Mouse (Mus musculus): Measurements from ENCODE around the gene Crybg1. TPM values are rescaled to one million over a fixed set of nuclear protein-coding genes. Genes with fewer than 3 reads are reported as not detected.
"Not testable (repeated sequence)": the region's sequence is repeated elsewhere in the genome, so short reads cannot be mapped to it uniquely, and the experiment has no call there.

Crybg1 gene
- polyA plus RNA-seq, 1 experiment from 2014 or later = 0.21 TPM

DNA sequence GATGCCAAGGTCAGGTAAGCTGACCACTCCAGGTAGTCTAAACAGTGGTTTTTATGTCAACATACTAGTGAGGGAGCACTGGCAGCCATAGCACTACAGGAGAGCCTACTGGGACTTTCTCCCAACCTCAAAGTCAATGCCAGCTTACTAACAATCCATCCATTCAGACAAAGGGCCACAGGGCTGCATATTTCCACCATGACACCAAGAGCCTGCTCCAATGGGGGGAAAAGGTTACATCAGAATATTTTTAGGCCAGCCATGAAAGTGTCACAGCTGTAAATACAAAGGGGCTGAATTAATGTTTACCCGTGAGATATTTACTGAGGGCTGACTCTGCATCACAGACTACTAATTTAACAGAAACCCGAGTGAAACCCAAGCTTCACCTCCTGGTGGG is 175.4 kb downstream of the Crybg1 start:
- H3K4me1 ChIP-seq (replicated peaks; ENCODE audit: control insufficient read depth, insufficient read depth, low read length) = no peaks in the 10 kb centered on the region
- H3K9me3 ChIP-seq (ENCODE audit: control insufficient read depth, low read length) = no peaks in the 10 kb centered on the region
- no peak overlapping the region for H3K4me2 ChIP-seq (replicated peaks)
- no peak overlapping the region for H3K4me3 ChIP-seq (replicated peaks; ENCODE audit: low read length)
- no peak overlapping the region for H3K27ac ChIP-seq
- H3K9ac ChIP-seq = no peak overlapping the region
- no peak for ATAC-seq (ENCODE audit: low FRiP score)
- WGBS = 33% methylated on average over 2 of the region's 2 CpGs
- H3K27me3 ChIP-seq (ENCODE audit: control insufficient read depth, insufficient read depth, low read length) = no peaks in the 10 kb centered on the region
- no peak for DNase-seq (ENCODE audit: low spot score)
- no peaks in the 10 kb centered on the region for H3K36me3 ChIP-seq (replicated peaks; ENCODE audit: control insufficient read depth, insufficient read depth)

DNA sequence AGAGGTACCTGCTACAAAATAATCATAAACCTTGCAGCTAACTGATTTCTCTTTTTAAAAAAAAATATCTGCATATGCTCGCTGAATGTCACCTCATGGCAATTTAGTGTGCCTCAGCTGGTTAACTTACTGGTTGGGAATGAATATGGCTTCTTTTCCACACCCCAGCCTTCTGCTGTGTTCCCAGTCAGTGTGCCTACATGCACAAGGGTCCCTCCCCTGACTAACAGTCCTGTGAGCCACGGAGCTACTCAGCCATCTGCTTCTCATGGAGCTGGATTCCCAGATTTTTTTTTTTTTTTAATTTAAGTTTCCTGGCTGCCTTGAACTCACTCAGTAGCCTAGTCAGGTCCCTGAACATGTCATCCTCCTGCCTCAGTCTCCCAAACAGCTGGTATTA is 183.7 kb downstream of the Crybg1 start:
- ATAC-seq (ENCODE audit: low FRiP score) (no peak), DNase-seq (ENCODE audit: low spot score) (no peak)
- Histone ChIP-seq H3K9me3 (ENCODE audit: control insufficient read depth, low read length) (no peaks in the 10 kb centered on the region), H3K27ac (no peak overlapping the region), H3K4me2 (replicated peaks) (no peak overlapping the region), H3K4me3 (replicated peaks; ENCODE audit: low read length) (no peak overlapping the region), H3K9ac (no peak overlapping the region), H3K36me3 (replicated peaks; ENCODE audit: control insufficient read depth, insufficient read depth) (no peaks in the 10 kb centered on the region), H3K4me1 (replicated peaks; ENCODE audit: control insufficient read depth, insufficient read depth, low read length) (no peaks in the 10 kb centered on the region), H3K27me3 (ENCODE audit: control insufficient read depth, insufficient read depth, low read length) (no peaks in the 10 kb centered on the region)
- 61% methylated on average over 2 of the region's 2 CpGs for WGBS

DNA sequence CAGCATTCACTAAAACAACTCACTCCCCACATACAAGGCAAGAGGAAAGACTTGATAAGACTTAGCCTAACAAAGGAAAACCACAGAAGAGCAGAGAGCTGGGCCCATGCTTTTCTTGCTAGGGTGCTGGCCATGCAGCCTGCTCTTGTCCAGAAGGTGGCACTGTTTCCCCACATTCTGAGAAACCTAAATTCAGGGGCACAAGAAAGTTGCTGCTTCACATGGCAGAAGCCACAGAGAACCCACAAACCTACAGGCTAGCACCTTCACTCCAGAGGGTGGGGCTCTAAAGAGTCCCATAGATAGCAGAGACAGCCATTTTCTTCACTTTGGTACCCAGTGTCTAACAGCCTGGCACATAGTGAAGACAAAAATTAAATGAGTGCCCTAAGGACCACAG is 194.7 kb downstream of the Crybg1 start:
- no peak overlapping the region for H3K4me2 ChIP-seq (replicated peaks)
- no peaks in the 10 kb centered on the region for H3K9me3 ChIP-seq (ENCODE audit: control insufficient read depth, low read length)
- H3K4me1 ChIP-seq (replicated peaks; ENCODE audit: control insufficient read depth, insufficient read depth, low read length) = no peaks in the 10 kb centered on the region
- no peak overlapping the region for H3K9ac ChIP-seq
- no peaks in the 10 kb centered on the region for H3K27me3 ChIP-seq (ENCODE audit: control insufficient read depth, insufficient read depth, low read length)
- no peak overlapping the region for H3K4me3 ChIP-seq (replicated peaks; ENCODE audit: low read length)
- no peaks in the 10 kb centered on the region for H3K36me3 ChIP-seq (replicated peaks; ENCODE audit: control insufficient read depth, insufficient read depth)
- peak; percentile 66; the same call in 1 of the 2 replicates for ATAC-seq (ENCODE audit: low FRiP score)
- DNase-seq (ENCODE audit: low spot score) = peak; percentile 90
- no peak overlapping the region for H3K27ac ChIP-seq

DNA sequence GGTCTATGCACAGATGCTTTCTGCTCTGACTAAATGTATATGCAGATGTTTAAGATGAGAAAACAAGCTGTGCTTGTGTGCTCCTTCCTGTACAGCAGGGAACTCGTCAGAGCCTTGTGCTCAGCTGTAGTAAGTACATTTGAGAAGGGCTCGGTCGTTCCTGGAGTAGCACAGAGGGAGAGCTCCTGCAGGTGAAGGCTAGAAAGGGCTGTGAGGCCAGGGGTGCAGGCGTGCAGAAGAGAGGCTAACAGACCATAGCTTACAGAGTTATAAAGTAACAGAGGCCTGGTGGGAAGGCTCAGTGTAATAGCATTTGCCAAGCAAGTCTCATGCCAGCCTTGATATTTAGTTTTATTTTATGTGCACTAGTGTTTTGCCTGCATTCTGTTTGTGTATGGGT is 203.2 kb downstream of the Crybg1 start:
- H3K27ac ChIP-seq = no peak overlapping the region
- WGBS = 81% methylated on average over 4 of the region's 4 CpGs
- no peak for ATAC-seq (ENCODE audit: low FRiP score)

DNA sequence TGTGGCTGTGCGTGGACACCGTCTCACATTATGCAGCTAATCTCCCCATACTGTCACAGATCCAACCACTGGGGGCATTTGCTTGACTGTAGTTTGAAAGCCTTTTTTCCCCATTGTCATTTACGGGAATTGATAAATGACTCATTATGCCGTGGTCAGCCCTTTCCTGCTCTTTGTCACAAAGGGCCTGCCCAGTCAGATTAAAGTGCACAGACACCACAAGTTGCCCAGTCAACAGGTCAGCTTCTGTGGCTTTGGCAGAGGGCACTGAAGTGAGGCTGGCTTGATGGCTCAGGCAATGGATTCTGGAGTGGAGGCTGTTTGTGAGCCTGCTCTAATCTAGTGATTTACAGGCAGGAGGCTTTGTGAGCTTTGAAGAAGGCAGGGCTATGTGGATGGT is 204.9 kb downstream of the Crybg1 start:
- Histone ChIP-seq H3K4me2 (replicated peaks) (no peak overlapping the region), H3K4me3 (replicated peaks; ENCODE audit: low read length) (no peak overlapping the region), H3K36me3 (replicated peaks; ENCODE audit: control insufficient read depth, insufficient read depth) (peaks cover 9% of the 10 kb centered on the region), H3K27me3 (ENCODE audit: control insufficient read depth, insufficient read depth, low read length) (no peaks in the 10 kb centered on the region), H3K4me1 (replicated peaks; ENCODE audit: control insufficient read depth, insufficient read depth, low read length) (0 out of 2 replicates have a peak, but pooled peaks cover 7% of the 10 kb centered on the region), H3K9ac (no peak overlapping the region), H3K9me3 (ENCODE audit: control insufficient read depth, low read length) (no peaks in the 10 kb centered on the region), H3K27ac (no peak overlapping the region)
- no peak for ATAC-seq (ENCODE audit: low FRiP score)
- DNase-seq (ENCODE audit: low spot score) = no peak
- 27% methylated on average over 4 of the region's 4 CpGs for WGBS

More for the DNA sequence above, 203.2 kb downstream of the Crybg1 start:
- Histone ChIP-seq H3K4me3 (replicated peaks; ENCODE audit: low read length) (no peak overlapping the region), H3K4me2 (replicated peaks) (no peak overlapping the region), H3K36me3 (replicated peaks; ENCODE audit: control insufficient read depth, insufficient read depth) (peaks cover 9% of the 10 kb centered on the region), H3K4me1 (replicated peaks; ENCODE audit: control insufficient read depth, insufficient read depth, low read length) (0 out of 2 replicates have a peak, but pooled peaks cover 7% of the 10 kb centered on the region), H3K9ac (no peak overlapping the region), H3K9me3 (ENCODE audit: control insufficient read depth, low read length) (no peaks in the 10 kb centered on the region), H3K27me3 (ENCODE audit: control insufficient read depth, insufficient read depth, low read length) (no peaks in the 10 kb centered on the region)
- DNase-seq (ENCODE audit: low spot score) = no peak

DNA sequence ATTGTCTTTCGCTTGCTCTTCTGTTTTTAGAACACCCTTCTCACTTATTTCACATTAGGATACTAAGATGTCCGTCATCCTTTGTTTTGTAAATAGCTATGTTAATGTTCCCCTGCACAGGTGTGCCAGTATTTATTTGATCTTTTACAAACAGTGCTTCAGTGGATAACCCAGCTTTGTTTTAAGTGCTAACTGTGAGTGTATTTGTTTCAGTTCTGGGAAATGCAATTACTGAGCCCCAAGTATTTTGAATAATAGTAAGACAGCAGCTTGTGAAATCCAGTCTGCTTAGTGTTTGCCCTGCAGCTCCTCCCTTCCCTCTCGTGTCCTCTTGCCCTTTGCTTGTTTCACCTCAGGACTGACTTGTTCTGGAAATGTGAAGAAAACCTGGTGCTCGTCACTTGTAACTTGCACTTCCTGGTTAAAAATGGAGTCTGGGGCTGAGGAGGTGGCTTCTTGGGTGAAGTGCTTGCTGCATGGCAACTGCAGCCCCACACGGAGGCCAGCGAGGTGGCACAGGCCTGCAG is 209.5 kb downstream of the Crybg1 start:
- H3K9ac ChIP-seq = no peak overlapping the region
- no peak for ATAC-seq (ENCODE audit: low FRiP score)
- H3K4me3 ChIP-seq (replicated peaks; ENCODE audit: low read length) = no peak overlapping the region
- no peak overlapping the region for H3K27ac ChIP-seq
- H3K9me3 ChIP-seq (ENCODE audit: control insufficient read depth, low read length) = no peaks in the 10 kb centered on the region
- DNase-seq (ENCODE audit: low spot score) = no peak
- 83% methylated on average over 6 of the region's 6 CpGs for WGBS
- no peaks in the 10 kb centered on the region for H3K27me3 ChIP-seq (ENCODE audit: control insufficient read depth, insufficient read depth, low read length)
- no peak overlapping the region for H3K4me2 ChIP-seq (replicated peaks)
- 0 out of 2 replicates have a peak, but pooled peaks cover 7% of the 10 kb centered on the region for H3K4me1 ChIP-seq (replicated peaks; ENCODE audit: control insufficient read depth, insufficient read depth, low read length)
- no peaks in the 10 kb centered on the region; the same call in none of the 2 replicates for H3K36me3 ChIP-seq (replicated peaks; ENCODE audit: control insufficient read depth, insufficient read depth)

DNA sequence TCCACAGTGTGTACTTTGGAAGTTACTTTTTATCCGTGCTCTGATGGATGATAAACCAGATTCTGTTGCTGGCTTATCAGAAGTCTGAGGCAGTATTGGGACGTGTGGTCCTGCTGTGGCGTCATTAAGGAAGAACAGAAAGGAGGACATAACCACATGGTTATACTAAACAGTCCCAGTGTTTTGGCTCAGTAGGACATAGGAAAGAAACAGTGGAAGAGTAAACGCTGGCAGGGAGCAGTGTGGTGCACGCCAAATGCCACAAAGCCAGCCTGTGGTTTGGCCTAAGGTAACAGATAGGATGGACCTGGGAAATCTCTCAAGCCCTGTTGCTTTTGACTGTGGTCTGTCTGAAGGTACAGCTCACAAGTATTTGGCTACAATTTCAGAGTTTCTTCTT is 220.1 kb downstream of the Crybg1 start:
- Histone ChIP-seq H3K36me3 (replicated peaks; ENCODE audit: control insufficient read depth, insufficient read depth) (peaks cover 22% of the 10 kb centered on the region), H3K4me2 (replicated peaks) (no peak overlapping the region), H3K4me3 (replicated peaks; ENCODE audit: low read length) (no peak overlapping the region), H3K9me3 (ENCODE audit: control insufficient read depth, low read length) (no peaks in the 10 kb centered on the region), H3K9ac (no peak overlapping the region), H3K4me1 (replicated peaks; ENCODE audit: control insufficient read depth, insufficient read depth, low read length) (no peaks in the 10 kb centered on the region), H3K27ac (no peak overlapping the region), H3K27me3 (ENCODE audit: control insufficient read depth, insufficient read depth, low read length) (no peaks in the 10 kb centered on the region)
- no peak for DNase-seq (ENCODE audit: low spot score)
- WGBS = 75% methylated on average over 5 of the region's 5 CpGs
- no peak for ATAC-seq (ENCODE audit: low FRiP score)

DNA sequence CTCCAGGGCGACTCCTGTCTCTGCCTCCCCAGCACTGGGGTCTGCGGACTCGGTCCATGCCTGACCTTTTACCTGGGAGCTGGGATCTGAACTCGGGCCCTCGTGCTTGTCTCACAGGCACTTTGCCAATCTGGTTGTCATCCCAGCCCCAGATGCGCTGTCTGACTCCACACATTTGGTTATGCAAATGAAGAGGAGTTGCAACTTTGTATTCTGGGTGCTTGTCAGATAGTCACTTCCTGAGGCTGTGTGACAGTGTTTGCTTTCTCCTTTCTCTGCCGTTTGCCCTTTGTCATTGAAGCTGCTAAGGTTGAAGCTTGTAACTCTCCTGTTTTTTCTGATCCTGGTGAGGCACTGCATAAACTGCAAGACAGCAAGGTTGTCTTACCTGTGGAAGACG is 220.9 kb downstream of the Crybg1 start:
- 82% methylated on average over 8 of the region's 8 CpGs for WGBS
- no peak overlapping the region for H3K4me3 ChIP-seq (replicated peaks; ENCODE audit: low read length)
- ATAC-seq (ENCODE audit: low FRiP score) (no peak), DNase-seq (ENCODE audit: low spot score) (no peak)
- no peak overlapping the region for H3K4me2 ChIP-seq (replicated peaks)
- peaks cover 26% of the 10 kb centered on the region for H3K36me3 ChIP-seq (replicated peaks; ENCODE audit: control insufficient read depth, insufficient read depth)
- H3K9me3 ChIP-seq (ENCODE audit: control insufficient read depth, low read length) = no peaks in the 10 kb centered on the region
- no peak overlapping the region for H3K27ac ChIP-seq
- H3K27me3 ChIP-seq (ENCODE audit: control insufficient read depth, insufficient read depth, low read length) = no peaks in the 10 kb centered on the region
- H3K9ac ChIP-seq = no peak overlapping the region
- H3K4me1 ChIP-seq (replicated peaks; ENCODE audit: control insufficient read depth, insufficient read depth, low read length) = no peaks in the 10 kb centered on the region

DNA sequence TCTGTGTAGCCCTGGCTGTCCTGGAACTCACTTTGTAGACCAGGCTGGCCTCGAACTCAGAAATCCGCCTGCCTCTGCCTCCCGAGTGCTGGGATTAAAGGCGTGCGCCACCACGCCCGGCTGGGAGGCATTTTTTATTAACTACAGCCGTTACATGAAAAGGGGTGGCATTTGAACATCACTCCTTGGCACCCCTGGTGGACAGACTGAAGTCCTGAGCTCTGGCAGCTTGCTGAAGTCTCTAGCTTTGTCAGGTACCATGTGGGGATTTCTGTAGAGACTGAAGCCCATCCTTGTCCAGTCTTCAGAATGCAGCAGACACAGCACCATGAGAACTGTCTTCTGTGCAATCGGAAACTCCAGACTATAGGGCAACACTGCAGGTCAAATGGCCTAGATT is 222.9 kb downstream of the Crybg1 start:
- not testable (repeated sequence) for H3K4me2 ChIP-seq (replicated peaks); ATAC-seq (ENCODE audit: low FRiP score); H3K27me3 ChIP-seq (ENCODE audit: control insufficient read depth, insufficient read depth, low read length); H3K9me3 ChIP-seq (ENCODE audit: control insufficient read depth, low read length); H3K9ac ChIP-seq; DNase-seq (ENCODE audit: low spot score); H3K4me3 ChIP-seq (replicated peaks; ENCODE audit: low read length); H3K27ac ChIP-seq; H3K4me1 ChIP-seq (replicated peaks; ENCODE audit: control insufficient read depth, insufficient read depth, low read length)
- WGBS = 94% methylated on average over 8 of the region's 9 CpGs
- peaks cover 20% of the 10 kb centered on the region for H3K36me3 ChIP-seq (replicated peaks; ENCODE audit: control insufficient read depth, insufficient read depth)

DNA sequence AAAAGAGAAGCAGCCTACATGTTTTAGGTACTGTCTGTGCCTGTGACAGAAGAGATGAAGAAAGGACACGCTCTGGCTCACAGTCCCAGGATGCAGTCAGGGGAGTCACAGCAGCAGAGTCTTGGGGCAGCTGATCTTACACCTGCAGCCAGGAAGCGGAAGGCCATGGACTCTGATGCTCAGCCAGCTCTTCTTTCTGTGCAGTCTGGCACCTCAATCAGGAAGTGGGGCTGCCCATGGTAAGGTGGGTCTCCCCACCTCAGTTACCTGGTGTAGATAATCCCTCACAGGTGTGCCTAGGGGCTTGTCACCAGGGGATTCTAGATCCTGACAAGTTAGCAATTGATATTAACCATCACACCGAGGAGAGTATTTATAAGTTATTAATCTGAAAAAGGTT is 225.6 kb downstream of the Crybg1 start:
- H3K36me3 ChIP-seq (replicated peaks; ENCODE audit: control insufficient read depth, insufficient read depth) = 0 out of 2 replicates have a peak, but pooled peaks cover 7% of the 10 kb centered on the region
- H3K4me3 ChIP-seq (replicated peaks; ENCODE audit: low read length) = no peak overlapping the region
- H3K27ac ChIP-seq = no peak overlapping the region
- no peak for ATAC-seq (ENCODE audit: low FRiP score)
- no peak overlapping the region for H3K4me2 ChIP-seq (replicated peaks)
- no peak overlapping the region for H3K9ac ChIP-seq
- no peak for DNase-seq (ENCODE audit: low spot score)
- no peaks in the 10 kb centered on the region for H3K9me3 ChIP-seq (ENCODE audit: control insufficient read depth, low read length)
- H3K27me3 ChIP-seq (ENCODE audit: control insufficient read depth, insufficient read depth, low read length) = no peaks in the 10 kb centered on the region
- H3K4me1 ChIP-seq (replicated peaks; ENCODE audit: control insufficient read depth, insufficient read depth, low read length) = no peaks in the 10 kb centered on the region
- 96% methylated on average over 3 of the region's 3 CpGs for WGBS
